Mouse (Mus musculus): ENCODE data around the gene Rin3. TPM values are rescaled to one million over a fixed set of nuclear protein-coding genes. Genes with fewer than 3 reads are reported as not detected.

The Rin3 gene
- total RNA-seq, 1 experiment = 3.8 TPM

DNA sequence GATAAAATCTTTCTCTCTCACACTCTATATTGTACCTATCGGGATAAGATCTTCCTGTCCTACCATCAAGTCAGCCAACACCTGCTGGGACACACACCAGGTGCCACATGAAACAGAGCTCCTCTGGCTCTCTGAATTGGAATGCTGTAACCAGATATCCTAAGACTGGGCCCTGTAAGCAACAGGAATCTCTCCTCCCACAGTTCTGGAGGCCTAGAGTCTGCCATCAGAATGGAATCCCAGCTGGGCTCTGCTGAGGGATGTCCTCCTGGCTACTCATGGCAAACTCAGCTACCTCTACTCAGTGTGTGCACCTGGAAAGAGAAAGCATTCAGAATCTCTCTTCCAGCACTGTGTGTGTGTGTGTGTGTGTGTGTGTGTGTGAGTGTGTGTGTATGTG is 38.9 kb upstream of the Rin3 start:
- Histone ChIP-seq H3K9ac (ENCODE audit: insufficient read depth, low read depth, low read length, poor library complexity, severe bottlenecking) (no peak overlapping the region), H3K27ac (ENCODE audit: insufficient read depth, low read depth, low read length, poor library complexity, severe bottlenecking) (no peak overlapping the region), H3K9me3 (ENCODE audit: control insufficient read depth, insufficient read depth, low read depth, low read length) (no peaks in the 10 kb centered on the region), H3K36me3 (ENCODE audit: control insufficient read depth, insufficient read depth, low read length, poor library complexity, severe bottlenecking) (no peaks in the 10 kb centered on the region), H3K4me1 (ENCODE audit: control insufficient read depth in 2 of 2, insufficient read depth in 2 of 2, low read length in 2 of 2, poor library complexity in 1 of 2) (peaks cover 0 to 5% of the 10 kb centered on the region in 2 experiments; a peak in 1 of 4 replicates), H3K4me3 (ENCODE audit: insufficient read depth in 1 of 2, low read depth in 1 of 2, low read length in 2 of 2, poor library complexity in 1 of 2, severe bottlenecking in 1 of 2) (no peak overlapping the region)
- TF ChIP-seq CHD2 (IDR thresholded peaks at IDR 0.05; ENCODE audit: low read depth, low read length) = no peak
- no peak for TF ChIP-seq ZC3H11A (IDR thresholded peaks at IDR 0.05; ENCODE audit: borderline replicate concordance, low read depth, low read length)
- no peak for TF ChIP-seq HCFC1 (IDR thresholded peaks at IDR 0.05; ENCODE audit: borderline replicate concordance, insufficient read depth, low read length)
- no peak for TF ChIP-seq ZNF384 (IDR thresholded peaks at IDR 0.05; ENCODE audit: low read depth, low read length)
- no peak for TF ChIP-seq MAFK (IDR thresholded peaks at IDR 0.05; ENCODE audit: insufficient read depth, low read depth, low read length)
- in situ Hi-C loops (cut with MboI; ENCODE audit: low sequenced_read_pairs in 2 of 2, unreplicated experiment in 2 of 2) = no loop called here
- DNase-seq (ENCODE audit: low read depth, low spot score) = no peak

GRCm38 (mm10) chr12:102246226-102246625 is 36.6 kb upstream of the Rin3 start:
- in situ Hi-C loops (cut with MboI; ENCODE audit: low sequenced_read_pairs in 2 of 2, unreplicated experiment in 2 of 2) = no loop called here

GRCm38 (mm10) chr12:102248104-102248503 is 34.7 kb upstream of the Rin3 start:
- DNase-seq (ENCODE audit: low read depth, low spot score) = no peak
- Histone ChIP-seq H3K9ac (ENCODE audit: insufficient read depth, low read depth, low read length, poor library complexity, severe bottlenecking) (no peak overlapping the region), H3K4me3 (ENCODE audit: insufficient read depth in 1 of 2, low read depth in 1 of 2, low read length in 2 of 2, poor library complexity in 1 of 2, severe bottlenecking in 1 of 2) (no peak overlapping the region), H3K36me3 (ENCODE audit: control insufficient read depth, insufficient read depth, low read length, poor library complexity, severe bottlenecking) (no peaks in the 10 kb centered on the region), H3K27ac (ENCODE audit: insufficient read depth, low read depth, low read length, poor library complexity, severe bottlenecking) (no peak overlapping the region), H3K4me1 (ENCODE audit: control insufficient read depth in 2 of 2, insufficient read depth in 2 of 2, low read length in 2 of 2, poor library complexity in 1 of 2) (no peaks in the 10 kb centered on the region), H3K9me3 (ENCODE audit: control insufficient read depth, insufficient read depth, low read depth, low read length) (no peaks in the 10 kb centered on the region)
- no peak for TF ChIP-seq ZNF384 (IDR thresholded peaks at IDR 0.05; ENCODE audit: low read depth, low read length)
- no peak for TF ChIP-seq HCFC1 (IDR thresholded peaks at IDR 0.05; ENCODE audit: borderline replicate concordance, insufficient read depth, low read length)
- no peak for TF ChIP-seq MAFK (IDR thresholded peaks at IDR 0.05; ENCODE audit: insufficient read depth, low read depth, low read length)
- TF ChIP-seq ZC3H11A (IDR thresholded peaks at IDR 0.05; ENCODE audit: borderline replicate concordance, low read depth, low read length) = no peak
- no peak for TF ChIP-seq CHD2 (IDR thresholded peaks at IDR 0.05; ENCODE audit: low read depth, low read length)
- in situ Hi-C loops (cut with MboI; ENCODE audit: low sequenced_read_pairs in 2 of 2, unreplicated experiment in 2 of 2) = no loop called here

More at GRCm38 (mm10) chr12:102246226-102246625, 36.6 kb upstream of the Rin3 start:
- no peak for DNase-seq (ENCODE audit: low read depth, low spot score)
- Histone ChIP-seq H3K4me1 (ENCODE audit: control insufficient read depth in 2 of 2, insufficient read depth in 2 of 2, low read length in 2 of 2, poor library complexity in 1 of 2) (peaks cover 0 to 5% of the 10 kb centered on the region in 2 experiments; a peak in 1 of 4 replicates), H3K36me3 (ENCODE audit: control insufficient read depth, insufficient read depth, low read length, poor library complexity, severe bottlenecking) (no peaks in the 10 kb centered on the region), H3K9me3 (ENCODE audit: control insufficient read depth, insufficient read depth, low read depth, low read length) (no peaks in the 10 kb centered on the region), H3K4me3 (ENCODE audit: insufficient read depth in 1 of 2, low read depth in 1 of 2, low read length in 2 of 2, poor library complexity in 1 of 2, severe bottlenecking in 1 of 2) (no peak overlapping the region), H3K27ac (ENCODE audit: insufficient read depth, low read depth, low read length, poor library complexity, severe bottlenecking) (no peak overlapping the region), H3K9ac (ENCODE audit: insufficient read depth, low read depth, low read length, poor library complexity, severe bottlenecking) (no peak overlapping the region)
- no peak for TF ChIP-seq CHD2 (IDR thresholded peaks at IDR 0.05; ENCODE audit: low read depth, low read length)
- no peak for TF ChIP-seq MAFK (IDR thresholded peaks at IDR 0.05; ENCODE audit: insufficient read depth, low read depth, low read length)
- no peak for TF ChIP-seq ZNF384 (IDR thresholded peaks at IDR 0.05; ENCODE audit: low read depth, low read length)

DNA sequence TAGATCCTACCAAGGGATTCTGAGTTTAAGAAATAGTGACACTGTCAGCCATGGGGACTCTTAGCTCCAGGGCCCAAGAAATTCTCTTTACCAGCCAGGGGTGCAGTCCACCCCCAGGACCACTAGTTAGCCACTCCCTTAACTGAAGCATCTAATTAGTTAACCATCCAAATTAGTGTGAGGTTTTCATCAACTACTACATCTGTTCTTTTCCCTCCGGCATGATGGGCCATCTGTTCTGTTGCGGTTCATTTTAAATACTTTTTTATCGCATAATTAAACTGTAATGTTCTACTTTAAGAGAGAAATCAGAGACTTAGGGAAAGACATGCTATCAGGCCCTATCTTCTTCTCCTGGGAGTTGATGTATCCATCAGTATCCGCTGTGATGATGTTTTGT is 32.5 kb upstream of the Rin3 start:
- no peak overlapping the region for H3K27ac ChIP-seq (ENCODE audit: insufficient read depth, low read depth, low read length, poor library complexity, severe bottlenecking)
- no peak overlapping the region for H3K4me3 ChIP-seq (ENCODE audit: insufficient read depth in 1 of 2, low read depth in 1 of 2, low read length in 2 of 2, poor library complexity in 1 of 2, severe bottlenecking in 1 of 2)
- no peak for DNase-seq (ENCODE audit: low read depth, low spot score)
- no peaks in the 10 kb centered on the region for H3K36me3 ChIP-seq (ENCODE audit: control insufficient read depth, insufficient read depth, low read length, poor library complexity, severe bottlenecking)
- in situ Hi-C loops (cut with MboI; ENCODE audit: low sequenced_read_pairs in 2 of 2, unreplicated experiment in 2 of 2) = no loop called here
- no peaks in the 10 kb centered on the region for H3K9me3 ChIP-seq (ENCODE audit: control insufficient read depth, insufficient read depth, low read depth, low read length)
- no peaks in the 10 kb centered on the region for H3K4me1 ChIP-seq (ENCODE audit: control insufficient read depth in 2 of 2, insufficient read depth in 2 of 2, low read length in 2 of 2, poor library complexity in 1 of 2)
- H3K9ac ChIP-seq (ENCODE audit: insufficient read depth, low read depth, low read length, poor library complexity, severe bottlenecking) = no peak overlapping the region
- TF ChIP-seq CHD2 (IDR thresholded peaks at IDR 0.05; ENCODE audit: low read depth, low read length) (no peak), MAFK (IDR thresholded peaks at IDR 0.05; ENCODE audit: insufficient read depth, low read depth, low read length) (no peak), ZNF384 (IDR thresholded peaks at IDR 0.05; ENCODE audit: low read depth, low read length) (no peak), HCFC1 (IDR thresholded peaks at IDR 0.05; ENCODE audit: borderline replicate concordance, insufficient read depth, low read length) (no peak), ZC3H11A (IDR thresholded peaks at IDR 0.05; ENCODE audit: borderline replicate concordance, low read depth, low read length) (no peak)

DNA sequence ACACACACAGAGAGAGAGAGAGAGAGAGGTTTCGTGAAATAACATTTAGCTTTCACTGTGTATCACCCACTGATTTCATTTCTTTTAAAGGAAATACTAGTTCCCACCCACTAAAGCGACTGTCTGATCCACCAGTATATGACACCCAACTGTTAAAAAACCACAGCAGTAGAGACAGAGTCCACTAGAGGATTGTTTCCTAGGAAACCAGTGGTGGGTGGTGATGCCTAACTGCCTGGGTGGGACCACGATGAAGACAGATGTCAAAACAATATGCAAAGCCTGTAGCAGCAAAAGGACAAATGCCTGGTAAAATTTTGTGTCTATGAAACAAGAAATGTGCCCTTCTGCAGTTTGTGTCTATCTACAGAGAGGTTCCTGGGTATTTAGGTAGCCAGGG is 31.8 kb upstream of the Rin3 start:
- Histone ChIP-seq H3K4me3 (ENCODE audit: insufficient read depth in 1 of 2, low read depth in 1 of 2, low read length in 2 of 2, poor library complexity in 1 of 2, severe bottlenecking in 1 of 2) (no peak overlapping the region), H3K36me3 (ENCODE audit: control insufficient read depth, insufficient read depth, low read length, poor library complexity, severe bottlenecking) (no peaks in the 10 kb centered on the region), H3K9ac (ENCODE audit: insufficient read depth, low read depth, low read length, poor library complexity, severe bottlenecking) (no peak overlapping the region), H3K9me3 (ENCODE audit: control insufficient read depth, insufficient read depth, low read depth, low read length) (no peaks in the 10 kb centered on the region), H3K4me1 (ENCODE audit: control insufficient read depth in 2 of 2, insufficient read depth in 2 of 2, low read length in 2 of 2, poor library complexity in 1 of 2) (no peaks in the 10 kb centered on the region; a peak in 1 of 4 replicates), H3K27ac (ENCODE audit: insufficient read depth, low read depth, low read length, poor library complexity, severe bottlenecking) (no peak overlapping the region)
- TF ChIP-seq ZNF384 (IDR thresholded peaks at IDR 0.05; ENCODE audit: low read depth, low read length) (no peak), CHD2 (IDR thresholded peaks at IDR 0.05; ENCODE audit: low read depth, low read length) (no peak), ZC3H11A (IDR thresholded peaks at IDR 0.05; ENCODE audit: borderline replicate concordance, low read depth, low read length) (no peak), MAFK (IDR thresholded peaks at IDR 0.05; ENCODE audit: insufficient read depth, low read depth, low read length) (no peak), HCFC1 (IDR thresholded peaks at IDR 0.05; ENCODE audit: borderline replicate concordance, insufficient read depth, low read length) (no peak)
- in situ Hi-C loops (cut with MboI; ENCODE audit: low sequenced_read_pairs in 2 of 2, unreplicated experiment in 2 of 2) = no loop called here
- DNase-seq (ENCODE audit: low read depth, low spot score) = no peak
